Mouse (Mus musculus) kidney, postnatal 0 days (tissue): Measurements from ENCODE around the gene Ppox. TPM values are rescaled to one million over a fixed set of nuclear protein-coding genes. Genes with fewer than 3 reads are reported as not detected.

Experiments used
- ATAC-seq: fragments of 200-750 bp; cut with Nextera tagmentation; replicated peaks from 2 replicates; pipeline ENCODE4 v1.8.0; 2017; ENCODE audit warnings: low read depth, moderate number of reproducible peaks, moderate TSS enrichment, moderate library complexity; ENCODE audit not compliant: low FRiP score
- DNase-seq: peaks from one replicate; pipeline ENCODE4 v3.0.0-alpha.2; 2016; ENCODE audit warnings: low spot score
- H3K27ac ChIP-seq: fragments of 300-500 bp; sonication (generic); 2 replicates; pipeline ENCODE4 v1.5.1; 2014; ENCODE audit warnings: mild to moderate bottlenecking
- H3K27me3 ChIP-seq: fragments of 300-500 bp; sonication (generic); 2 replicates; pipeline ENCODE4 v1.6.1; 2014; ENCODE audit warnings: low read length, mixed read lengths; ENCODE audit not compliant: insufficient read depth
- H3K36me3 ChIP-seq: fragments of 300-500 bp; sonication (generic); 2 replicates; pipeline ENCODE4 v1.6.1; 2014; ENCODE audit warnings: low read length, mixed read lengths; ENCODE audit not compliant: insufficient read depth
- H3K4me1 ChIP-seq: fragments of 300-500 bp; sonication (generic); replicated peaks from 2 replicates; pipeline ENCODE4 v1.6.1; 2014; ENCODE audit warnings: antibody characterized with exemption, low read length, mixed read lengths; ENCODE audit not compliant: insufficient read depth
- H3K4me2 ChIP-seq: fragments of 300-500 bp; sonication (generic); 2 replicates; pipeline ENCODE4 v1.6.1; 2014; ENCODE audit warnings: mild to moderate bottlenecking, low read length, moderate library complexity, mixed read lengths
- H3K4me3 ChIP-seq: fragments of 300-500 bp; sonication (generic); replicated peaks from 2 replicates; pipeline ENCODE4 v1.5.1; 2014; ENCODE audit warnings: low read depth, low read length
- H3K9ac ChIP-seq: fragments of 300-500 bp; sonication (generic); 2 replicates; pipeline ENCODE4 v1.6.1; 2014; ENCODE audit warnings: low read depth, low read length
- H3K9me3 ChIP-seq: fragments of 300-500 bp; sonication (generic); replicated peaks from 2 replicates; pipeline ENCODE4 v1.6.1; 2016; ENCODE audit warnings: low read length, inconsistent platforms, mixed read lengths
- CTCF ChIP-seq: IDR thresholded peaks from 2 replicates; pipeline ENCODE4 v1.5.1; 2016; ENCODE audit warnings: antibody characterized with exemption, low read depth, mild to moderate bottlenecking, moderate library complexity
- WGBS: fragments of 180-500 bp; shearing (Covaris S2); extraction: QIAGEN DNeasy Blood & Tissue Kit; methylation state at CpG from one replicate; pipeline ENCODE4 v1.1.7; 2014; 5-methylcytosine and 5-hydroxymethylcytosine counted together
- polyA plus RNA-seq: library from polyadenylated mRNA; unstranded; fragments of >200 nt; fragmentation: Nextera tagmentation; extraction: Ambion mirVana; gene quantifications from 2 replicates; pipeline ENCODE4 v1.2.1, GENCODE M21; 2015

Gene Ppox
- polyA plus RNA-seq, 1 experiment from 2014 or later: 46.4 TPM

- Histone ChIP-seq H3K27me3 (no peaks in the 10 kb centered on the region), H3K36me3 (peaks cover 26% of the 10 kb centered on the region), H3K9ac (peak overlapping the region; percentile 64; the same call in 1 of the 2 replicates), H3K27ac (peak overlapping the region; percentile 63), H3K4me3 (peak overlapping the region; percentile 64), H3K9me3 (no peaks in the 10 kb centered on the region), H3K4me2 (peak overlapping the region; percentile 83), H3K4me1 (peaks cover 12% of the 10 kb centered on the region; the same call in 1 of the 2 replicates)
- WGBS: 38% methylated on average over 9 of the region's 9 CpGs
- DNase-seq: no peak
- TF ChIP-seq CTCF: no peak
- no peak for ATAC-seq
These were observed 9.8 kb downstream of the Ppox start for GRCm38 (mm10) chr1:171271196-171271595.

- DNase-seq (peak; percentile 56), ATAC-seq (peak; percentile 89)
- Histone ChIP-seq H3K4me3 (peak overlapping the region; percentile 64), H3K27me3 (no peaks in the 10 kb centered on the region), H3K9ac (peak overlapping the region; percentile 64), H3K9me3 (no peaks in the 10 kb centered on the region), H3K36me3 (peaks cover 20% of the 10 kb centered on the region), H3K27ac (peak overlapping the region; percentile 63), H3K4me2 (peak overlapping the region; percentile 83), H3K4me1 (peaks cover 12% of the 10 kb centered on the region; the same call in 1 of the 2 replicates)
- no peak for TF ChIP-seq CTCF
- WGBS: under 1% methylated on average over 19 of the region's 19 CpGs
These were observed 10.4 kb downstream of the Ppox start for GRCm38 (mm10) chr1:171270573-171270900.

- Histone ChIP-seq H3K27ac (peak within 1 kb of the TSS; percentile 63), H3K9ac (peak within 1 kb of the TSS; percentile 64), H3K4me3 (peak within 1 kb of the TSS; percentile 64), H3K27me3 (no peaks in the 10 kb centered on the region), H3K9me3 (no peaks in the 10 kb centered on the region), H3K4me1 (peaks cover 12% of the 10 kb centered on the region; the same call in 1 of the 2 replicates), H3K36me3 (peaks cover 15% of the 10 kb centered on the region), H3K4me2 (peak within 1 kb of the TSS; percentile 83)
- DNase-seq: peak; percentile 93
- WGBS: 3% methylated on average over 36 of the region's 36 CpGs
- peak; percentile 95 for ATAC-seq
- no peak for TF ChIP-seq CTCF
These were observed 11.0 kb downstream of the Ppox start, which contains the start of gene B4galt3 for GRCm38 (mm10) chr1:171269848-171270572. B4galt3 (plus strand) TSS chr1:171270328.

GRCm38 (mm10) chr1:171268341-171268740, 12.6 kb downstream of the Ppox start:
- no peak for DNase-seq
- no peak for ATAC-seq
- H3K4me1 ChIP-seq: peaks cover 16% of the 10 kb centered on the region; the same call in 1 of the 2 replicates

GRCm38 (mm10) chr1:171265971-171266744, 14.8 kb downstream of the Ppox start:
- DNase-seq (no peak), ATAC-seq (no peak)
- 58% methylated on average over 4 of the region's 4 CpGs for WGBS
- H3K36me3 ChIP-seq: no peaks in the 10 kb centered on the region
- no peaks in the 10 kb centered on the region for H3K9me3 ChIP-seq
- H3K4me3 ChIP-seq: no peak overlapping the region
- H3K27ac ChIP-seq: no peak overlapping the region
- no peak overlapping the region for H3K9ac ChIP-seq
- no peak for TF ChIP-seq CTCF
- H3K4me2 ChIP-seq: no peak overlapping the region
- no peaks in the 10 kb centered on the region for H3K27me3 ChIP-seq
- H3K4me1 ChIP-seq: peaks cover 16% of the 10 kb centered on the region

More at GRCm38 (mm10) chr1:171268341-171268740, 12.6 kb downstream of the Ppox start:
- Histone ChIP-seq H3K4me3 (no peak overlapping the region), H3K27me3 (no peaks in the 10 kb centered on the region), H3K27ac (no peak overlapping the region), H3K9ac (no peak overlapping the region), H3K4me2 (no peak overlapping the region), H3K36me3 (no peaks in the 10 kb centered on the region), H3K9me3 (no peaks in the 10 kb centered on the region)
- WGBS: 76% methylated on average over 1 of the region's 1 CpGs
- no peak for TF ChIP-seq CTCF

GRCm38 (mm10) chr1:171263666-171264461, 17.1 kb downstream of the Ppox start:
- no peak overlapping the region for H3K4me3 ChIP-seq
- WGBS: 76% methylated on average over 3 of the region's 3 CpGs
- ATAC-seq (no peak), DNase-seq (peak; percentile 60)
- H3K4me1 ChIP-seq: peaks cover 11% of the 10 kb centered on the region
- 0 out of 2 replicates have a peak, but pooled peaks cover 3% of the 10 kb centered on the region for H3K36me3 ChIP-seq
- no peaks in the 10 kb centered on the region for H3K27me3 ChIP-seq
- H3K9me3 ChIP-seq: no peaks in the 10 kb centered on the region
- TF ChIP-seq CTCF: peak; percentile 53
- no peak overlapping the region for H3K4me2 ChIP-seq
- no peak overlapping the region for H3K9ac ChIP-seq
- H3K27ac ChIP-seq: peak overlapping the region; percentile 89
